Mouse (Mus musculus): ENCODE measurements around the gene Slc12a5.

- TF ChIP-seq CTCF (IDR thresholded peaks at IDR 0.05; ENCODE audit: low read depth) (peak; percentile 42), EP300 (IDR thresholded peaks at IDR 0.05; ENCODE audit: low read depth) (no peak)
Observed at GRCm38 (mm10) chr2:165034131-165035057, 73.8 kb downstream of the Slc12a5 start, which contains the start of gene Ncoa5.
